Mouse (Mus musculus): ENCODE results near the gene Crispld2.

DNA sequence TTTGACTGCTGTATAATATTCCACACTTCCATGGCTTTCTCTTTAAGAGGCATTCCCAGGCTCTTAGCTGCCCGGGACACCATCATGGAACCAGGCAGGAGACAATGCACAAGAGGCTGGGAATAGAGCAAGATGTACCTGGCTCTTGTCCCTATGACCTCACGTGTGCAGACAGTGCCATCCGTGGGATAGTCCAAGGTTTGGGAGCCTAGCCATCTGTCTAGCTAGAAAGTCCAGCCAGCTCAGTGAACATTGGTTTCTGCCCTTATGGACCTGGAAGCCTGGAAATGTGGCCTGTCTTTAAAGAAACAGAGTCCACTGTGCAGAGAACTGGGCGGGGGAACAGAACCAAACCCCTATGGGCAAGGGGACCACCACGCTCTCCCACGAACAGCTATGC is 25.5 kb downstream of the Crispld2 start:
- TF ChIP-seq POLR2A (IDR thresholded peaks at IDR 0.05; ENCODE audit: borderline replicate concordance, low read depth, low read length) (no peak), CTCF (IDR thresholded peaks at IDR 0.05; ENCODE audit: low read depth, low read length) (no peak)

All from bone marrow macrophage, adult 2 months (primary cell).